Mouse (Mus musculus) liver, embryonic 14.5 days (tissue): Measurements from ENCODE around the gene Arhgap17.

ENCODE experiments used
- CTCF ChIP-seq: IDR thresholded peaks from 2 replicates; pipeline ENCODE4 v1.5.1; 2016; ENCODE audit warnings: antibody characterized with exemption, low read depth, control low read depth
- EP300 ChIP-seq: IDR thresholded peaks from 2 replicates; pipeline ENCODE4 v1.6.1; 2016; ENCODE audit warnings: antibody characterized with exemption, low read depth

DNA sequence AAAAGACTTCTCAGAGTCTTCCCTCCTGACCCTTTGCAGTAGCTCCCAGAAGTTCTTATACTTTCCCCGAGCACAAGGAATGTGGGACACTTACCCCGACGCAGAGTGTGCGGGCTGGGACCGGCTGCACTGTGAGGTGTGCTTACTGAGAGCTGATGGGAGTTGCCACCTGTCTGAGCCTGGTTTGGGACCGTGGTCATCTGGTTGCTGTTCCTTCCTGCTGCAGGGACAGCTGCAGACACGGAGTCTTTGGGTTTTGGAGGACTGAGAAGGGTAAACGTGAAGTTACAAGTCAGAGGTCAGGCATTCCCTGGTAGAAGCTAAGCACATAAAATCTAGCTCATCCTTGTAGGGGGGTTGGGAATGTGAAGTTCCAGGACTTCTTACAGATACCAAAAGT, 77.8 kb downstream of the Arhgap17 start:
- TF ChIP-seq CTCF: no peak
- TF ChIP-seq EP300: no peak
